Mouse (Mus musculus): ENCODE data around the gene Gm11596. TPM values are rescaled to one million over a fixed set of nuclear protein-coding genes. Genes with fewer than 3 reads are reported as not detected.
"Not testable (repeated sequence)": the region's sequence is repeated elsewhere in the genome, so short reads cannot be mapped to it uniquely, and the experiment has no call there.

Gene Gm11596
- polyA plus RNA-seq (2016; fragmentation: Nextera tagmentation; extraction: Ambion mirVana) = not detected in 2 replicates

DNA sequence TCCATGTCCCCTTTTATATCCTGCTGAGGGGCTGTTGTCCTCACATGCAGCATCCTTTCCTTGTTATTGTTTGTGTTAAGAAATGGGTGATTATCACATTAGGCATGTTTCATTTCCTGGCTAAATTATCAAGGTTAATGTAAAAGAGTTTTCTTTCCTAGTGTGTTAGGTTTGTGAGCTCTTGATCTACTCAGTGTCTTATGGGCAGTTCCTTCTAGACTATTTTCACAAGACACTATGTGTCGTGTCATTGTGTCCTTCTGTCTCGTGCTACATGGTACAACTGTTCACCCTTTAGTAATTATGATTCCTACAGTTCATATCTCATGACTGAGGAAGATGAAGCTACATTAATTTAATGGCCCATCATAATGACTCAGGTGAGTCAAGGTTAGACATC lies at the start of gene Gm11596:
Gm11596 (minus strand) TSS at position 101 of the 400 bp plus-strand sequence.
- Histone ChIP-seq H3K27me3 (replicated peaks) (no peaks in the 10 kb centered on the region), H3K27ac (no peak within 1 kb of the TSS), H3K4me1 (no peaks in the 10 kb centered on the region), H3K36me3 (no peaks in the 10 kb centered on the region), H3K4me3 (no peak within 1 kb of the TSS), H3K9ac (no peak within 1 kb of the TSS), H3K4me2 (replicated peaks) (no peak within 1 kb of the TSS), H3K9me3 (no peaks in the 10 kb centered on the region)
- 82% methylated on average over 2 of the region's 2 CpGs for WGBS
- ATAC-seq (ENCODE audit: low FRiP score, low read depth) = no peak

- H3K4me2 ChIP-seq (replicated peaks) = no peak overlapping the region
- H3K4me3 ChIP-seq = no peak overlapping the region
- H3K9me3 ChIP-seq = no peaks in the 10 kb centered on the region
- H3K36me3 ChIP-seq = no peaks in the 10 kb centered on the region
- H3K9ac ChIP-seq = no peak overlapping the region
- 28% methylated on average over 1 of the region's 1 CpGs for WGBS
- no peaks in the 10 kb centered on the region for H3K4me1 ChIP-seq
- ATAC-seq (ENCODE audit: low FRiP score, low read depth) = no peak
- no peaks in the 10 kb centered on the region for H3K27me3 ChIP-seq (replicated peaks)
- H3K27ac ChIP-seq = no peak overlapping the region
Observed at GRCm38 (mm10) chr11:99842185-99842584, 48.9 kb upstream of the Gm11596 start.

- H3K9ac ChIP-seq = no peak within 1 kb of the TSS
- H3K27ac ChIP-seq = no peak within 1 kb of the TSS
- no peak within 1 kb of the TSS for H3K4me3 ChIP-seq
- no peaks in the 10 kb centered on the region for H3K4me1 ChIP-seq
- no peak for ATAC-seq (ENCODE audit: low FRiP score, low read depth)
- no peaks in the 10 kb centered on the region for H3K36me3 ChIP-seq
- H3K4me2 ChIP-seq (replicated peaks) = no peak within 1 kb of the TSS
- H3K9me3 ChIP-seq = no peaks in the 10 kb centered on the region
- H3K27me3 ChIP-seq (replicated peaks) = no peaks in the 10 kb centered on the region
- WGBS = 84% methylated on average over 1 of the region's 1 CpGs
Observed at GRCm38 (mm10) chr11:99837966-99838365, 44.7 kb upstream of the Gm11596 start, which contains the start of gene 2300003K06Rik. Gene 2300003K06Rik (minus strand): TSS chr11:99838066.

DNA sequence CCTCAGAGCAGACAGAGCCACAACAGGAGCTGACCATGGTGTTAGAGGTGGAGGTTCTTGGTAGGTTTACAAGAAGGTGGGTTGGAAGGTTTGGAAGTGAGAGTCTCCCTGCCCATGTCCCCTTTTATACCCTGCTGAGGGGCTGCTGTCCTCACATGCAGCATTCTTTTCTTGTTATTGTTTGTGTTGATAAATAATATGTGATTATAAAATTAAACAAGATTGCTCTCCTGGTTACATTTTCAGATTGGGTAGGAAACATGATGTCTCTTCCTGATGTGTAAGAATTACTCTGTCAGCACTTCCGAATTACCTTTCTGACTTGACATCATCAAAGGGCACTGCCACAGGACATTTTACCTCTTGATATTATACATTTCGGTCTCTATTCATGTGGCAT lies 22.3 kb upstream of the Gm11596 start, which contains the start of gene Gm11564:
Gm11564 (minus strand) TSS at position 101 of the 400 bp plus-strand sequence.
- 90% methylated on average over 2 of the region's 2 CpGs for WGBS
- not testable (repeated sequence) for H3K36me3 ChIP-seq; H3K4me3 ChIP-seq; ATAC-seq (ENCODE audit: low FRiP score, low read depth); H3K4me1 ChIP-seq; H3K9me3 ChIP-seq; H3K4me2 ChIP-seq (replicated peaks); H3K27ac ChIP-seq; H3K27me3 ChIP-seq (replicated peaks); H3K9ac ChIP-seq

- not testable (repeated sequence) for H3K4me1 ChIP-seq; H3K36me3 ChIP-seq; H3K4me3 ChIP-seq; H3K9ac ChIP-seq; H3K9me3 ChIP-seq; H3K27ac ChIP-seq; H3K4me2 ChIP-seq (replicated peaks); H3K27me3 ChIP-seq (replicated peaks); ATAC-seq (ENCODE audit: low FRiP score, low read depth)
Observed at GRCm38 (mm10) chr11:99809792-99810191, 16.5 kb upstream of the Gm11596 start, which contains the start of gene Krtap4-13. Gene Krtap4-13 (minus strand): TSS chr11:99809892.

- not testable (repeated sequence) for H3K4me3 ChIP-seq; H3K9ac ChIP-seq; H3K27ac ChIP-seq; H3K4me1 ChIP-seq; ATAC-seq (ENCODE audit: low FRiP score, low read depth); H3K36me3 ChIP-seq; H3K27me3 ChIP-seq (replicated peaks); H3K4me2 ChIP-seq (replicated peaks); H3K9me3 ChIP-seq
- WGBS = no CpG with 5 or more reads among the region's 1 CpGs
Observed at GRCm38 (mm10) chr11:99804346-99804745, 11.1 kb upstream of the Gm11596 start, which contains the start of gene Gm11554. Gene Gm11554 (minus strand): TSS chr11:99804446.

DNA sequence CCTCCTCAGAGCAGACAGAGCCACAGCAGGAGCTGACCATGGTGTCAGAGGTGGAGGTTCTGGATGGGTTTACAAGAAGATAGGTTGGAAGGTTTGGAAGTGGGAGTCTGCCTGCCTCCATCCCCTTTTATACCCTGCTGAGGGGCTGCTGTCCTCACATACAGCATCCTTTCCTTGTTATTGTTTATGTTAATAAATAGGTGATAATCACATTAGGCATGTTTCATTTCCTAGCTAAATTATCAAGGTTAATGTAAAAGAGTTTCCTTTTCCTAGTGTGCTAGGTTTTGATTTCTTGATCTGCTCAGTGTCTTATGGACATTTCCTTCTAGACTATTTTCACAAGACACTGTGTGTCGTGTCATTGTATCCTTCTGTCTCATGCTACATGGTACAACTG lies 5.6 kb upstream of the Gm11596 start, which contains the start of gene Gm11569:
Gm11569 (minus strand) TSS at position 101 of the 400 bp plus-strand sequence.
- H3K27ac ChIP-seq; H3K4me2 ChIP-seq (replicated peaks); H3K9me3 ChIP-seq; H3K4me1 ChIP-seq; H3K27me3 ChIP-seq (replicated peaks); H3K4me3 ChIP-seq; ATAC-seq (ENCODE audit: low FRiP score, low read depth); H3K9ac ChIP-seq; H3K36me3 ChIP-seq: not testable (repeated sequence)
- whole genome bisulfite sequencing = no CpG with 5 or more reads among the region's 1 CpGs

- H3K27ac ChIP-seq; H3K27me3 ChIP-seq (replicated peaks); ATAC-seq (ENCODE audit: low FRiP score, low read depth); H3K9me3 ChIP-seq; H3K9ac ChIP-seq; H3K4me1 ChIP-seq; H3K4me2 ChIP-seq (replicated peaks); H3K36me3 ChIP-seq; H3K4me3 ChIP-seq: not testable (repeated sequence)
Observed at GRCm38 (mm10) chr11:99784900-99785299, 8.4 kb downstream of the Gm11596 start, which contains the start of gene Krtap4-9. Gene Krtap4-9 (plus strand): TSS chr11:99785200.

- no peaks in the 10 kb centered on the region for H3K9me3 ChIP-seq
- no peak within 1 kb of the TSS for H3K27ac ChIP-seq
- no peak within 1 kb of the TSS for H3K4me3 ChIP-seq
- peaks cover 5% of the 10 kb centered on the region for H3K4me1 ChIP-seq
- no peak within 1 kb of the TSS for H3K9ac ChIP-seq
- WGBS = 99% methylated on average over 2 of the region's 2 CpGs
- H3K4me2 ChIP-seq (replicated peaks) = no peak within 1 kb of the TSS
- no peaks in the 10 kb centered on the region for H3K27me3 ChIP-seq (replicated peaks)
- H3K36me3 ChIP-seq = no peaks in the 10 kb centered on the region
- no peak for ATAC-seq (ENCODE audit: low FRiP score, low read depth)
Observed at GRCm38 (mm10) chr11:99780604-99781003, 12.7 kb downstream of the Gm11596 start, which contains the start of gene Krtap4-8. Gene Krtap4-8 (minus strand): TSS chr11:99780704.

DNA sequence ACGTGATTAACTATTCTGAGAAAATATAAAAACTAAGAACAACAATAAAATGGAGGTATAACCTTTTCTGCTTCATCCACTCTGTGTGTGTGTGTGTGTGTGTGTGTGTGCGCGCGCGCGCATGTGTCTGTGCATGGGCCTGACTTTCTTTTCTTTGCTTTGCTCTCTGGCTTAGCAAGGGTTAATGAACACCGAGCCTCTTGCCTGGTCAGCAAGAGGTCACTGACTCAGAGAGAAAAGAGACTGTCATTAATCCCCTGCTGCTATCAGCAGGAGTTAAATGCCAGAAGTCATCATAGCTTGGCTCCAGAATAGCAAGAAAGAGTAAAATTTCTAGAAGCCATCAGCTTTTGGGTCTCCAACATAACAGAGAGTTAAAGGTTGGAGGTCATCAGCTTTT lies 14.9 kb downstream of the Gm11596 start:
- no peaks in the 10 kb centered on the region for H3K27me3 ChIP-seq (replicated peaks)
- H3K4me2 ChIP-seq (replicated peaks) = no peak overlapping the region
- no peaks in the 10 kb centered on the region for H3K9me3 ChIP-seq
- no peak overlapping the region for H3K4me3 ChIP-seq
- ATAC-seq (ENCODE audit: low FRiP score, low read depth) = no peak
- no peaks in the 10 kb centered on the region for H3K36me3 ChIP-seq
- no peak overlapping the region for H3K9ac ChIP-seq
- H3K27ac ChIP-seq = no peak overlapping the region
- H3K4me1 ChIP-seq = peaks cover 5% of the 10 kb centered on the region
- WGBS = 22% methylated on average over 7 of the region's 7 CpGs

GRCm38 (mm10) chr11:99772813-99773212 lies 20.5 kb downstream of the Gm11596 start, which contains the start of gene Gm11595:
Gene Gm11595 (minus strand): TSS chr11:99772913.
- ATAC-seq (ENCODE audit: low FRiP score, low read depth); H3K4me3 ChIP-seq; H3K4me2 ChIP-seq (replicated peaks); H3K4me1 ChIP-seq; H3K36me3 ChIP-seq; H3K27ac ChIP-seq; H3K27me3 ChIP-seq (replicated peaks); H3K9ac ChIP-seq; H3K9me3 ChIP-seq: not testable (repeated sequence)

- Histone ChIP-seq H3K9ac (no peak overlapping the region), H3K9me3 (no peaks in the 10 kb centered on the region), H3K27me3 (replicated peaks) (no peaks in the 10 kb centered on the region), H3K27ac (no peak overlapping the region), H3K4me1 (no peaks in the 10 kb centered on the region), H3K4me3 (no peak overlapping the region), H3K4me2 (replicated peaks) (no peak overlapping the region), H3K36me3 (no peaks in the 10 kb centered on the region)
- 83% methylated on average over 2 of the region's 2 CpGs for WGBS
- no peak for ATAC-seq (ENCODE audit: low FRiP score, low read depth)
Observed at GRCm38 (mm10) chr11:99768410-99768809, 24.9 kb downstream of the Gm11596 start.

DNA sequence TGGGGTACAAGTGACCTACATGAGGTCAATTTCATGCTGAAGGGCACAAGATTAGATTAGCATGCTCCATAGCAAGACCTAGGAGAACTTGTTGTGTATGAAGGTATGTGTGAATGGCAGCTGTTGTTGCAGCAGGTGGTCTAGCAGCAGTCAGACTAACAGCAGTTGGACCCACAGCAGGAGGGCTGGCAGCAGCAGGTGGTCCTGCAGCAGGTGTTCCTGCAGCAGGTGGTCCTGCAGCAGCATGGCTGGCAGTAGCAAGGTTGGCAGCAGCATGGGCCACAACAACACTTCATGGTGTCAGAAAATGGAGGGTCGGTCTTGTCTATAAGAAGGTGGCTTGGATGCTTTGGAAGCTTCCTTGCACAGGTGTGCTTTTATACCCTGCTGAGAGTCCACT lies 34.4 kb downstream of the Gm11596 start:
- no peaks in the 10 kb centered on the region for H3K9me3 ChIP-seq
- no peaks in the 10 kb centered on the region for H3K36me3 ChIP-seq
- H3K4me3 ChIP-seq = no peak overlapping the region
- no peak overlapping the region for H3K27ac ChIP-seq
- H3K4me2 ChIP-seq (replicated peaks) = no peak overlapping the region
- no peak overlapping the region for H3K9ac ChIP-seq
- 92% methylated on average over 1 of the region's 1 CpGs for WGBS
- H3K4me1 ChIP-seq = no peaks in the 10 kb centered on the region
- H3K27me3 ChIP-seq (replicated peaks) = no peaks in the 10 kb centered on the region
- no peak for ATAC-seq (ENCODE audit: low FRiP score, low read depth)
